Mouse (Mus musculus) thymus, postnatal 25 days (tissue): ENCODE data around the gene Tex10.
"Not testable (repeated sequence)": the region's sequence is repeated elsewhere in the genome, so short reads cannot be mapped to it uniquely, and the experiment has no call there.

Source experiments
- DNase-seq: peaks from one replicate; pipeline ENCODE4 v3.0.0; 2022

The Tex10 gene

DNA sequence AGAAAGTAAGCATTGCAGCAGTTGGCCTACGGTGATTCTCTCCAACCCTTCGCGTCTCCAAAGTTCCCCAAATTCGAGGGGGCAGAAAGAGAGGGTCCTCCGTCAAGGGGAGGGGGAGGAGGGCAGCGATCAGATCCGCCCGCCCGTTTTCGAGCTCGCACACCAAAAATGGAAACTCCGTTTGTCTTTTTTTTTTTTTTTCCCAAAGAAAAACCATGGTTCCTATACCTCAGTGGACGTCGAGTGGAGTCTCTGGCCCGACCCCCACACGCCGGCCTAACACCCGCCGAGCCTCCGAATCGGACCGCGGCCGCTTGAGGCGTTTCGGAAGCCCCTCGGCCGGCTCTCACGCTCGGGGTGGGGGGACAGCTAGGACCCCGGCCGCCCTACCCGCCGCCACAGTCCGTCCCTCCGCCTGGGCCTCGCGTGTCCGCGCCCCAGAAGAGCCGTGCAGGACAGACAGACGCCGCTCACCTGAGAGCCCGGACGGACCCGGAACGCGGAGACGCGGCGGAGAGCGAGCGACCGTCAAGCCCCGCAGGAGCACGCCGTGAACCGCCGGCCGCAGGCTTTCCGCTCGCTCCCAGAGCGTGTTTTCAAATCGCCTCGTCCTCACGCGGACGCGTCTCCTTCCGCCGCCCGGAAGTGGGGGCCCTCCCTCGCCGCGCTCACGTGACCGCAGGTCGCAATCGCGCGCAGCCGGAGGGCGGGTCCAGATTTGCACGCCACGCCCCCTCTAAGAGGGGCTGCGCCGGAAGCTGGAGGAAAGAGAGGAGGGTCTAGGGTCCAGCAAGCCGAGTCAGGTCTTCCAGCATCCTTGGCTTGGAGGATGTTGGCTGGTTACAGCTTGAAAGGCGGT is at the start of gene Tex10:
Gene Tex10 (minus strand): TSS at position 668 of the 859 bp plus-strand sequence.
- peak; percentile 96 for DNase-seq

DNA sequence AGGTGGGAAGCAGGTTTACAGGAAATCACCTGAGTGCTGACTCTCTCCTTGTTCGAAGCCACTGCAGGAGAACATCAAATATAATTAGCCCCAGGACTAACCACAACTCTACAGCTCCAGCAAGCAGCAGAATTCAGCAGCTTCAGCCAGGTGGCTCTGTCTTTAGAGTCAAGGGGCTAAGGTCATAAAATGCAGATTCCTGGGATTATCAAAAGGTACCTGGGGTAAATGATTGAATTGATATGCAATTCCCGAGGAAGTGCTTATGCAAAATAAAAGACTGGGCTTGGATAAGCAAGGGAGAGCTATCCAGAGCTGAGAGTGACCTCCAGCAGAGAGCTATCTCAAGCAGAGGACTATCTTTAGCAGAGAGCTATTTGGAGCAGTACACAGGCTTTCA is 37.6 kb upstream of the Tex10 start:
- no peak for DNase-seq

DNA sequence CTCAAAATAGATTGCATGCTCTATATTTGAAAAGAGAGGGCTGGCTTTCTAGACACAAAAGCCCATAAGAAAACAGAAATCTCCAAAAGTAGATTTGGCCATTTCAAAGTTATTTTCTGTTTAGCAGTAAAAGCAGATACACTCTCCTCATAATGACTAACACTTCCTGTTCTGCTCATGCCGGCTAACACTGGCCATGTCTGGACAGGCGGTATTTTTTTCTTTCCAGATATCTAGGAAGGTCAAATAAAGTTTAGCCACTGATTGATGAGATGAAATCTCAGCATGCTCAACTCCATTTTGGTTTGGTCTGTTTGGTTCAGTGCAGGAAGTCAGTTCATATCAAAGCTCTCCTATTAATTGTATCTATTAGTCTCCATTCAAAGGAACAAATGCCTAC is 19.3 kb upstream of the Tex10 start:
- DNase-seq, result no peak

DNA sequence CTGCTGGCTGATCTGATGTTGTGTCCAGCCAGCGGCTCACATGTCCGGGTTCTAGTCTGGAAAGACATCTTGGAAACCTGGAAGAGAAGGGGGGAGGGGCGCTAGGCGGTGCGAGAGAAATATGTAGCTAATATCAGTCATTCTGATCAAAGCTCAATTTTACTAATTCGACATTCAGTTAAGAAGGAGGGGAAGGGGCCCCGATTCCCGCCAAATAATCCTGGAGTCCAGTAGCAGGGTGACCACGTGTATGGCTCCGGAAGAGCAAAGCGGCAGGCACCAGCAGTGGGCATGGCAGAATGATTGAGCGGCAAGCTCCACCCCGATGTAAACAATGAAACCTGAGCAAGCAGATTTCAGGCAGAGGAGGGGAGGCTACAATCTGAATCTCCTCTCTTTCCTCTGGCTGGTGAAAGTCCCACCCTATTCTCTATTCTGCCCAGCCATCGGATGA is 18.1 kb upstream of the Tex10 start:
- no peak for DNase-seq

DNA sequence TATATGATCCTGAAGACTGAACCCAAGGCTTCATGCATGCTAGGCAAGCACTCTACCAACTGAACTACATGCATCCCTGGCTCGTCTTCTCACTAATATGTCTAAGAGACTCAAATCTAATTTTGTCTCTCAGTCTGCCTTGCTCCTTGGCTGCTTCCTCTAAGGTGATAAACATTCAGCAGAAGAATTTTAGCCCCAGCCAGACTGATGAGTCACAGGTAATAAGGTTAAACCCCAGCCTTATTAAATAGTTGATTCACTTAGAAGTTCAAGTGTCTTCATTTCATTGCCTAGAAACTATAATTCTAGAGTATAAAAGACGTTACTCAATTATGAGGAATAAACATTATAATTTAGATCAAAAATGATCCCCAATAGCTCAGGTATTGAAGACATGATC is 15.7 kb upstream of the Tex10 start:
- DNase-seq, result no peak

DNA sequence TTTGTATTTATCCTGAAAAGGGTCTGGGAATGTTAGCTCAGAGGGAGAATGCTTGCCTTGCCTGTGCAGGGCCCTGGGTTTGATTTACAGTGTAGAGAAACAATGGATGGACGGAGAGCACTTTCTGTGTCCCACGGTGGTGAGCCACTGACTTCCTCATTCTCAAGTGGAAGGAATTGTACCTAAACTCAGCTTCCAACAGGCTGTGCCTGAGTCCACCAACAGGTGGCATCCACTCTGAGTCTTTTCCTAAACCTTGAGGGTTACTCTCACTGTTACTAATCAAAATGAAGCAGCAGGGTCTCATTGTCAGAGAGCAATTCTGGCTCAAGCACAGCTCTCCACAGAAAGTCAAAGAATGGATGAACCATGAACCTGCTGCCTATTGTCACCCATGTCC is 8.0 kb upstream of the Tex10 start:
- peak; percentile 5 for DNase-seq

DNA sequence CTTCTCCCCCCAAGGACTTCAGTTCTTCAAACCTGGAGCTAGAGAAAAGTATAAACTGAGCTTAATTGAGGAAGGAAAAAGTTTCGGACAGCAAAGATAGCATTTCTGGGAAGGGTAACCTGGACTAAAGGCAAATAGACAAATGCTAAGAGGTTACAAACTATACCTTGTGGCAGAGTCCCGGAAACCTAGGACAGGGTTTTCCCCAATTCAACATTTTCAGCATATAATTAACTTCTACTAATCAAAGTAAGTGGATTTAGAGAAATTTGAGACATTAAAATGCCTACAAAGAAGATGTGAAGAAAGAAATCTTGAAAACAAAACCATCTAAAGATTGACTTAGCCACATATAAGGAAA is 372 bp upstream of the Tex10 start:
- DNase-seq, result no peak

DNA sequence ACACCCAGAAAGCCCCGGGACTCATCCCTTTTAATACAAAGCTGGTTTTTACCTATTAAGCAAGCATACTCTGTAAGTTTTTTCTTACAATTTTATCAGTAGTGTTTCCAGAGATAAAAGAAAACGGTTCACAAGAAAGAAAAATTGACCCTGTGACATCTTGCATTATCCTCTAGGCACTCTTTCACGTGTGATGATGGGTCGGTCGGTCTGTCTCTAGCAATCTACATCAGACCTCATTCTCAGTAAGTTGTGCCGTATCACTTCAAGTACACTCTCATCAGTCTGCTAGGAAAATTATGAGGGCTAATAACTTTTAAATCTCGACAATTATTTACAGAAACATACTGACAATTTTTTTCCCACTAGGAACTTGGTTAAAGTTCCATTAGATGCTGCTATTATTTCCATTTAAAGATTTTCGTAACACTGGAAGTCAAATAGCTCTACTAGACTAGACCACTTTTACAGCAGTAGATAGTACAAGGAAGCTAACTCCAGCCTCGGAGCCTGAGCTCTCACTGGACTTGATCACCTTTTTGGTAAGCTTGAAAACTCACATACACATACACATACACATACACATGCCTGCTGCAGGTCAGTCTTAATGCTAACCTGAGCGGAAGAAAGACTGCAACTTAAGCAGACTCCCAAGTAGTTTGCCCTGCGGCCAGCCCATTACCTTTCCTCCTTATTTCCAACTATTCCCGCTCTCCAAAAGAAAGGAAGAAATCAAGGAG is 1.0 kb downstream of the Tex10 start:
- DNase-seq, result no peak

GRCm38 (mm10) chr4:48470977-48471376 is 2.3 kb downstream of the Tex10 start:
- no peak for DNase-seq

DNA sequence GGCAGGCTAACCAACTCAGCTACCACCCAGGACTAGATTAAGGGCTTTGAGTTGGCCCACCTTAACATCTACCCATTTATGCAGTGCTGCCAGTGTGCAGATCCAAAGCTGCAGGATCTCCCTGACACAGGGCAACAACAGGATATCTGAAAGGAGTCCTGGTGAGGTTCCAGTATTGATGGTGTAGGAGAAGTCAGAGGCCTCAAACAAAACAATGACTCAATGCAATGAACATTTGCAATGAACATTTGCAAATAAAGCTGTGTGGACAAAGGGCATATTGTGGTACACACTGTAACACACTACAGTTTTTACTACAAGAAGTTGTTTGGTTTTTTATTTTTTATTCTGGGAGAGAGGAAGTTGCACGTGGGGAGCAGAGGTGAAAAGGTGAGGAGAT is 12.2 kb downstream of the Tex10 start:
- DNase-seq, result no peak

DNA sequence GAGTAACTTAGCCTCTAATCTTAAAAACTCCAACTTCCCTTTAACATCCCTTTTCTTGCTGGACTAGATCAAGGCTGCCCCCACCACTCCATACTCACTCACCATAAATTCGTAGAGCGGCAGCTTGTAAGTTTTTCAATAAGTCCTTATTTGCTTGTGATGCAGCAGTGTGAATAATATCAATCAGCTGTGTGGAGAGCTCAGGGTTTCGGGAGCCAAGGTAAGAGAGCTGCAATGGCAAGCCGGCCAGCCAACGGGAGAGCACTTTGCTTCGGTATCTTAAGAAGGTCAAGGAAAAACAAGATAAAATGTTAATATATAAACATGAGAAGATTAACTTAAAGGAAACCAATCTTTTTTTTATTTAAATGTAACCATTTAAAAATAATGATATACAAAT is 14.8 kb downstream of the Tex10 start:
- DNase-seq, result no peak

GRCm38 (mm10) chr4:48454106-48454773 is 19.0 kb downstream of the Tex10 start:
- no peak for DNase-seq

GRCm38 (mm10) chr4:48428054-48428453 is 45.2 kb downstream of the Tex10 start:
- DNase-seq, result no peak

DNA sequence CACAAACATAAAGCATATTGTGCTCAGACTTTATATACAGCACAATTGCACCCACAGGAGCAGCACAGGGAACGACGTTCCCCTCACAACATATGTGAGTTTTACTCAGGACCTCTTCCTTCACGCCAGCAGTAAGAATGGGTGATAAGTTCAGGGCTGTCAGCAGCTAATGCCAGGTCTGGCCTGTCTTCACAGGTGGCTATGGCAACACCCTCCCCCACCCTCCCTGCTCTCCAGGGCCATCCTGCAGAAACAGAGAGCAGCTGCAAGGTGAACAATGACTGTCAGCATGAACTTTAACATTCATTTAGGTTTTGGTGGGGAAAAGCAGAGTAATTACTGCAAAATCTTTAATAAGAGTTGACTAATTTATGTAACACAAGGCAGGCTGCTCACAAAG is 45.8 kb downstream of the Tex10 start:
- DNase-seq, result no peak

DNA sequence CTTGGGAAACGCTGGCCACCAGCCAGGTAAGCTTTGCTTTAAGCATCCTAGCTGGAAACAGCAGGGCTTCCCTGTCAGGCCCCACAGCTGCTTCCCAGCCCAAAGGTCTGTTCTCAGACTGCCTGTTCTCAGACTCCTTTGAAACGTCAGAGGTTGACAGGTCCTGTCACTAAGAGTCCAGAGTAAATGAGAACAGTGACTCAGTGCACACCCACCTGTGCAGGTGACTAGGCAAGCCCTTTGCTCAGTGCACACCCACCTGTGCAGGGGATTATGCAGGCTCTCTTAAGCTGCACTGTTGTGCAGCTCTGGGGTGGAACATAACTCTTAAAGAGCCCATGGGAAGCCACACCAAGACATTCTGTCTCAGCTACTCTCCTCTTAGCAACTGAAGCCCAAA is 49.5 kb downstream of the Tex10 start:
- no peak for DNase-seq

- no peak for DNase-seq
Observed at GRCm38 (mm10) chr4:48422633-48423032, 50.6 kb downstream of the Tex10 start.

DNA sequence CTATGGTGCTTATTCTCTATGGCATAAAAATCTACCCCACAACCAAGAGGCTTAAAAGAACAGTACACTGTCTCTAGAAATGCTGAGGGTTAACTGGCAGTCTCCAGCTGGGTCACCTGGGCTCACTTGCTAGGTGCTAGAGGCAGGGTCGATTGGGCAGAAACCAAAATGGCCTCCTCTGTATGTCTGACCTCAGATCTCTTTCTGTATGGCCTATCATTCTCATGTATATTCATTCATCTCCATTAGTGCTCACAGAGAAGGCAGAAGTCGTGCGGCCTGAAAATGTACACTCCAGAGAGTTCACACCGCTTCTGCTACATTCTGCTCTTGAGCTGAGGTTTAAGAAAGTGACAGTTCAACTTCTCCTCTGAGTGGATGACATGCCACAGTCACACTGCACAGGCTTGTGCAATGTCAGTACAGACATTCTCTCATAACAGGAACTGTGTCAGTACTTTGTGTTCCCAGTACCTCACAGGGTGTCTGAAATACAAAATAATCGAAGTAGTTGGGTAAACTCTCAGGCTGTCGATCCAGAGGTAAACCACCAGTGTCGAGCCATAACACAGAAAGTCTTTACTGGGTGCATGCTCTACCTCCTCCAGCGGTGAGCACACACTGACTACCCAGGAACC is 54.3 kb downstream of the Tex10 start:
- DNase-seq, result no peak

- no peak for DNase-seq
Observed at GRCm38 (mm10) chr4:48415838-48416335, 57.4 kb downstream of the Tex10 start.

DNA sequence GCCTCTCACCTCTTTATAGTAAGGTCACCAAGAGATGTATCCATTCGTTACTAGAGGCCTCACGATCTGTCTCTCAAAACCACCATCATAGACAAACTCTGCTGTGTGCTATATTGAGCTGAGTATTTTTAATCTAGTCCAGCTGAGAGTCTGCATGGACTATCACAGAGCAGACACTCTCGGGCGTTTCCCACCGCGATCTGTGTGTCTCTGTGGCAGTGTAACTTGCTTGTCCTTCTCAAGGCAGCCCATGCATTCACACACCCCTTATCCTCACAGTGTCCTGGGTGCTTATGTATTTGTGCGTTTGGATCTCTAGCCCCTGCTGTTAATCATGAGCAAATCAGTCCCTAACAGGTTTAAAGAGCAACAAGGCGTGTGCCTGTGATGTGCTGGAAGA is 59.8 kb downstream of the Tex10 start:
- no peak for DNase-seq

DNA sequence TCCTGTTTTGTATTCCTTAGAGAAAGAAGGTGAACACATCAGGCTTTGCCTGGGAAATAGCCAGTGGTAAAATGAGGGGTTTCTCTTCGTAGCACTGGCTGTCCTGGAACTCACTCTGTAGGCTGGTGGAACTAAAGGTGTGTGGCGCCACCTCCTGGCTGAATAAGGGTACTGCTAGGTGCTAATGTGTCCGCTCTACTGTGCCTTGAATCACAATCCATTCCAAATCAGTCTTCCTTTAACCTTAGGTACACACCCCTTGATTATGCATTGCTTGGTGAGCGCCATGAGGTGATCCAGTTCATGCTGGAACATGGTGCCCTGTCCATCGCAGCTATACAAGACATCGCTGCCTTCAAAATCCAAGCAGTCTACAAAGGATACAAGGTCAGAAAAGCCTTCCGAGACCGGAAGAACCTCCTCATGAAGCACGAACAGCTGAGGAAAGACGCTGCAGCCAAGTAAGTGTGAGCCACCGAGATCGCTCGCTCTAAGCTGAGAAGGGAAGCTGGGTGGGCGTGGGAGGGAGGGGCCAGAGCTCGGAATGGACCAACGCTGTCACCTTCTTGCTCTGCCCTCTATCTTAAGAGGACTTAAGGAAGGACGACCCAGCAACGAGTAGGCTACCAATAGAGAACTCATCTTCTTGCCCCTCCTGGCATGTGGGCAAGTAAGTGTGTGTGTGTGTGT is 65.8 kb downstream of the Tex10 start:
- peak; percentile 55 for DNase-seq

- DNase-seq, result not testable (repeated sequence)
Observed at GRCm38 (mm10) chr4:48405724-48406491, 67.4 kb downstream of the Tex10 start.
